8 mouse cellular contexts compared by ENCODE assay signal in the genomic region with DNA sequence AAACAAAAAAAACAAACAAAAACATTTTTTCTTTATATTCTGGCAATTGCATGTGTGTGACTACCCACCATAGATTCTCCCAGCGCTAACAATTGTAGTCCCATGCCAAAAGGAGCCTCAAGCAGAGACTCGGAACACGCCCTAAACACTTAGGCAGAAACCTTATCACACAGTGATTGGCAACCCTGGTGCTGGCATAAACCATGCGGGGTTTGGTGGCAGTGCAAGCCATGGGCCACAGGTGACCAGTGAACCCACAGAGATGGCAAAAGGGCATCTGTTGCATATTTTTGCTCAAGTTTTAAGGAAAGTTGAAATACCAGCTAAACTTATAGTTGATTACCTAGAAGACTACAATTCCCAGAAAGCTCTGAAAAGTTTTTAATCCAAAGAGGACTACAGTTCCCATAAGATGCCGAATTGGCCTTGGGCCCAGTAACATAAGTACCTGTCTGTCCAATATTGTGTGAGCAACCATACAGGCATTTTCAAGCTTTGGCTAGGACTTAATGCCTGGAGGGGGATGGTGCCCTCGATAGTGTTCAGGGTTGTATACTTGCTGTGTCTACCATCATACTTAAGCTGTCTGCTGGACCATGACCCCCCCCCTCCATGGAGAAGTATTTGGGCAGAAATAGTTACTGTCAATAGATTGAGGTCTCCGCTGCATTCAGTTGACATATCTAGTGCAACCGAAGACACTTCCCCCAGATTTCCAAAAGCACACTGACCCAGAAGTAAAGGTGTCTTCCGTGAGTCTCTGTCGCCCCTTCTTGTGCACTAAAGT. TPM values are rescaled to one million over a fixed set of nuclear protein-coding genes. Genes with fewer than 3 reads are reported as not detected.
DNase-seq lines count a peak whose midpoint lies in the region; ATAC-seq and TF ChIP-seq lines count a peak whose summit lies in the region.

No protein-coding gene starts in this region.

- ATAC-seq in embryonic facial prominence, embryonic 14.5 days (ENCODE audit: low read depth): 0 out of 2 replicates have a peak, but pooled peaks have one; percentile 7
- ATAC-seq in hindbrain, embryonic 13.5 days (ENCODE audit: low FRiP score): no peak
- no peak for ATAC-seq in limb, embryonic 13.5 days (ENCODE audit: low FRiP score, low read depth)
- ATAC-seq in midbrain, embryonic 14.5 days (ENCODE audit: low FRiP score, low TSS enrichment): no peak

- H3K36me3 ChIP-seq in MEL (ENCODE audit: control insufficient read depth in 1 of 2, insufficient read depth in 2 of 2, low read length in 2 of 2): peaks cover 2 to 17% of the 10 kb centered on the region in 2 experiments; a peak in 3 of 4 replicates
- peaks cover 24% of the 10 kb centered on the region for H3K36me3 ChIP-seq in embryonic facial prominence, embryonic 14.5 days (ENCODE audit: control insufficient read depth, insufficient read depth, low read length)
- H3K36me3 ChIP-seq in hindbrain, embryonic 13.5 days: peaks cover 22% of the 10 kb centered on the region
- H3K36me3 ChIP-seq in limb, embryonic 13.5 days: peaks cover 23% of the 10 kb centered on the region
- H3K36me3 ChIP-seq in midbrain, embryonic 14.5 days (ENCODE audit: control insufficient read depth, insufficient read depth, low read length): peaks cover 19% of the 10 kb centered on the region

- peak overlapping the region; percentile 86 for H3K9ac ChIP-seq in MEL (ENCODE audit: control insufficient read depth, low read depth, low read length, poor library complexity, severe bottlenecking)
- H3K9ac ChIP-seq in embryonic facial prominence, embryonic 14.5 days (ENCODE audit: low read depth, low read length): peak overlapping the region; percentile 84
- peak overlapping the region; percentile 98 for H3K9ac ChIP-seq in hindbrain, embryonic 13.5 days
- peak overlapping the region; percentile 98 for H3K9ac ChIP-seq in limb, embryonic 13.5 days
- peak overlapping the region; percentile 96 for H3K9ac ChIP-seq in midbrain, embryonic 14.5 days (replicated peaks; ENCODE audit: low read length)

- peak overlapping the region; percentile 74 for H3K4me2 ChIP-seq in embryonic facial prominence, embryonic 14.5 days (ENCODE audit: low read depth, low read length)
- peak overlapping the region; percentile 100 for H3K4me2 ChIP-seq in hindbrain, embryonic 13.5 days
- H3K4me2 ChIP-seq in limb, embryonic 13.5 days (replicated peaks): peak overlapping the region; percentile 96
- peak overlapping the region; percentile 97 for H3K4me2 ChIP-seq in midbrain, embryonic 14.5 days (ENCODE audit: low read length)

- no peak for TF ChIP-seq RAD21 in MEL (IDR thresholded peaks at IDR 0.05; ENCODE audit: low read depth, low read length)

- DNase-seq in 3T3-L1 (ENCODE audit: low read depth, low spot score) (peak; percentile 95), MEL (ENCODE audit: low read depth, low spot score) (peak; percentile 79)
- DNase-seq in embryonic facial prominence, embryonic 14.5 days (ENCODE audit: low spot score): peak; percentile 94
- DNase-seq in midbrain, embryonic 14.5 days: peak; percentile 47
- no peak for DNase-seq in ovary, postnatal 14 days (ENCODE audit: low spot score)
- no peak for DNase-seq in adrenal gland, postnatal 25 days

- H3K4me1 ChIP-seq in MEL (ENCODE audit: control insufficient read depth in 1 of 2, insufficient read depth in 2 of 2, low read length in 2 of 2): peaks cover 0 to 21% of the 10 kb centered on the region in 2 experiments; a peak in 3 of 4 replicates
- H3K4me1 ChIP-seq in embryonic facial prominence, embryonic 14.5 days (ENCODE audit: control insufficient read depth, insufficient read depth, low read length): peaks cover 12% of the 10 kb centered on the region; the same call in 1 of the 2 replicates
- H3K4me1 ChIP-seq in hindbrain, embryonic 13.5 days (replicated peaks): peaks cover 56% of the 10 kb centered on the region
- peaks cover 44% of the 10 kb centered on the region for H3K4me1 ChIP-seq in limb, embryonic 13.5 days
- H3K4me1 ChIP-seq in midbrain, embryonic 14.5 days (ENCODE audit: control insufficient read depth, insufficient read depth, low read length): peaks cover 39% of the 10 kb centered on the region

- H3K4me3 ChIP-seq in MEL (ENCODE audit: control insufficient read depth in 1 of 2, insufficient read depth in 1 of 2, low read depth in 2 of 2, low read length in 2 of 2): peak overlapping the region; percentile 65 to 88
- peak overlapping the region; percentile 89 for H3K4me3 ChIP-seq in embryonic facial prominence, embryonic 14.5 days (ENCODE audit: low read depth, low read length)
- peak overlapping the region; percentile 88 for H3K4me3 ChIP-seq in hindbrain, embryonic 13.5 days
- peak overlapping the region; percentile 92 for H3K4me3 ChIP-seq in limb, embryonic 13.5 days
- H3K4me3 ChIP-seq in midbrain, embryonic 14.5 days (replicated peaks; ENCODE audit: low read depth, low read length): peak overlapping the region; percentile 90

- H3K27ac ChIP-seq in MEL (ENCODE audit: control insufficient read depth, low read depth, low read length): peak overlapping the region; percentile 90
- H3K27ac ChIP-seq in embryonic facial prominence, embryonic 14.5 days (replicated peaks; ENCODE audit: low read depth, low read length): peak overlapping the region; percentile 96
- peak overlapping the region; percentile 97 for H3K27ac ChIP-seq in hindbrain, embryonic 13.5 days
- peak overlapping the region; percentile 95 for H3K27ac ChIP-seq in limb, embryonic 13.5 days
- peak overlapping the region; percentile 98 for H3K27ac ChIP-seq in midbrain, embryonic 14.5 days (replicated peaks; ENCODE audit: low read depth, low read length)

- no peak; a peak in 2 of 4 replicates for TF ChIP-seq POLR2A in MEL (IDR thresholded peaks at IDR 0.05; ENCODE audit: control insufficient read depth in 1 of 2, insufficient read depth in 1 of 2, low read depth in 1 of 2, low read length in 2 of 2, poor library complexity in 1 of 2)

- WGBS in embryonic facial prominence, embryonic 14.5 days: 16% methylated on average over 10 of the region's 10 CpGs
- 20% methylated on average over 10 of the region's 10 CpGs for WGBS in hindbrain, embryonic 13.5 days
- WGBS in limb, embryonic 13.5 days: 23% methylated on average over 10 of the region's 10 CpGs
- 16% methylated on average over 10 of the region's 10 CpGs for WGBS in midbrain, embryonic 14.5 days

- no peaks in the 10 kb centered on the region for H3K27me3 ChIP-seq in MEL (ENCODE audit: control insufficient read depth in 1 of 2, insufficient read depth in 2 of 2, low read length in 2 of 2)
- H3K27me3 ChIP-seq in embryonic facial prominence, embryonic 14.5 days (replicated peaks; ENCODE audit: control insufficient read depth, insufficient read depth, low read length): no peaks in the 10 kb centered on the region
- no peaks in the 10 kb centered on the region for H3K27me3 ChIP-seq in hindbrain, embryonic 13.5 days
- no peaks in the 10 kb centered on the region for H3K27me3 ChIP-seq in limb, embryonic 13.5 days
- no peaks in the 10 kb centered on the region for H3K27me3 ChIP-seq in midbrain, embryonic 14.5 days (ENCODE audit: control insufficient read depth, insufficient read depth, low read length)

- no peak for TF ChIP-seq CTCF in MEL (IDR thresholded peaks at IDR 0.05 in 2 of 3, conservative IDR thresholded peaks at IDR 0.05 in 1 of 3; ENCODE audit: control insufficient read depth in 1 of 3, insufficient read depth in 1 of 3, low read depth in 2 of 3, low read length in 3 of 3, poor library complexity in 1 of 3, severe bottlenecking in 1 of 3)

- peaks cover 34% of the 10 kb centered on the region for H3K79me2 ChIP-seq in MEL (ENCODE audit: control insufficient read depth, insufficient read depth, low read length, poor library complexity)

- peak; percentile 31 to 49; a peak in 1 of 4 replicates for TF ChIP-seq EP300 in MEL (IDR thresholded peaks at IDR 0.05; ENCODE audit: low read depth in 1 of 2, low read length in 2 of 2)

- H3K9me3 ChIP-seq in MEL (replicated peaks; ENCODE audit: insufficient read depth, low read length): no peaks in the 10 kb centered on the region
- no peaks in the 10 kb centered on the region for H3K9me3 ChIP-seq in embryonic facial prominence, embryonic 14.5 days (ENCODE audit: control insufficient read depth, low read length)
- H3K9me3 ChIP-seq in hindbrain, embryonic 13.5 days: no peaks in the 10 kb centered on the region
- no peaks in the 10 kb centered on the region for H3K9me3 ChIP-seq in limb, embryonic 13.5 days
- H3K9me3 ChIP-seq in midbrain, embryonic 14.5 days (ENCODE audit: control insufficient read depth, low read length): no peaks in the 10 kb centered on the region

RNA-seq across cellular contexts. Expression of gene C2, which starts 0.5 kb away (rescaled TPM):
- total RNA-seq in MEL (2012; rRNA removed): 1.6 and 2.2 TPM in 2 replicates
- 1 to 10 TPM in 1 of 2 experiments, not detected in 1; 9.4 TPM for polyA plus RNA-seq in MEL (2012; ENCODE audit: insufficient read depth in 1 of 2, insufficient read length in 2 of 2, low read depth in 1 of 2, low replicate concordance in 2 of 2, missing spikeins in 1 of 2)
- polyA plus RNA-seq in embryonic facial prominence, embryonic 14.5 days (2014; fragmentation: Nextera tagmentation; extraction: Ambion mirVana): 4.0 and 5.6 TPM in 2 replicates
- polyA plus RNA-seq in hindbrain, embryonic 13.5 days (2015; fragmentation: Nextera tagmentation; extraction: Ambion mirVana): 1.4 and 2.3 TPM in 2 replicates
- polyA plus RNA-seq in limb, embryonic 13.5 days (2015; fragmentation: Nextera tagmentation; extraction: Ambion mirVana): 1.6 and 2.4 TPM in 2 replicates
- polyA plus RNA-seq in midbrain, embryonic 14.5 days (2014; fragmentation: Nextera tagmentation; extraction: Ambion mirVana): 2.1 and 3.6 TPM in 2 replicates
- 71.7 and 86.4 TPM in 2 replicates for total RNA-seq in adrenal gland, postnatal 25 days (2021)

RNA-seq across cellular contexts. Expression of gene Ehmt2, which starts 0.7 kb away (rescaled TPM):
- total RNA-seq in MEL (2012; rRNA removed): 66.6 and 67.4 TPM in 2 replicates
- 100 to 1,000 TPM in 1 of 2 experiments, not detected in 1; 113 TPM for polyA plus RNA-seq in MEL (2012; ENCODE audit: insufficient read depth in 1 of 2, insufficient read length in 2 of 2, low read depth in 1 of 2, low replicate concordance in 2 of 2, missing spikeins in 1 of 2)
- polyA plus RNA-seq in embryonic facial prominence, embryonic 14.5 days (2014; fragmentation: Nextera tagmentation; extraction: Ambion mirVana): 61.0 and 65.7 TPM in 2 replicates
- 90.1 and 98.0 TPM in 2 replicates for polyA plus RNA-seq in hindbrain, embryonic 13.5 days (2015; fragmentation: Nextera tagmentation; extraction: Ambion mirVana)
- 97.0 and 103 TPM in 2 replicates for polyA plus RNA-seq in limb, embryonic 13.5 days (2015; fragmentation: Nextera tagmentation; extraction: Ambion mirVana)
- polyA plus RNA-seq in midbrain, embryonic 14.5 days (2014; fragmentation: Nextera tagmentation; extraction: Ambion mirVana): 91.6 and 97.0 TPM in 2 replicates
- total RNA-seq in adrenal gland, postnatal 25 days (2021): 158 and 186 TPM in 2 replicates

RNA-seq across cellular contexts. Expression of gene Gm20547, which starts 15.7 kb away (rescaled TPM):
- total RNA-seq in MEL (2012; rRNA removed): not detected in 2 replicates
- polyA plus RNA-seq in MEL (2012; ENCODE audit: insufficient read depth in 1 of 2, insufficient read length in 2 of 2, low read depth in 1 of 2, low replicate concordance in 2 of 2, missing spikeins in 1 of 2): under 1 TPM in 1 of 2 experiments, not detected in 1; 0.03 TPM
- polyA plus RNA-seq in embryonic facial prominence, embryonic 14.5 days (2014; fragmentation: Nextera tagmentation; extraction: Ambion mirVana): not detected in 2 replicates
- 0.10 TPM in 1 of 2 replicates, not detected in the other for polyA plus RNA-seq in hindbrain, embryonic 13.5 days (2015; fragmentation: Nextera tagmentation; extraction: Ambion mirVana)
- not detected in 2 replicates for polyA plus RNA-seq in limb, embryonic 13.5 days (2015; fragmentation: Nextera tagmentation; extraction: Ambion mirVana)
- not detected in 2 replicates for polyA plus RNA-seq in midbrain, embryonic 14.5 days (2014; fragmentation: Nextera tagmentation; extraction: Ambion mirVana)
- not detected in 2 replicates for total RNA-seq in adrenal gland, postnatal 25 days (2021)

RNA-seq across cellular contexts. Expression of gene Slc44a4, which starts 16.7 kb away (rescaled TPM):
- 0.12 TPM in 1 of 2 replicates, not detected in the other for total RNA-seq in MEL (2012; rRNA removed)
- under 1 TPM in 1 of 2 experiments, not detected in 1; 0.06 TPM for polyA plus RNA-seq in MEL (2012; ENCODE audit: insufficient read depth in 1 of 2, insufficient read length in 2 of 2, low read depth in 1 of 2, low replicate concordance in 2 of 2, missing spikeins in 1 of 2)
- polyA plus RNA-seq in embryonic facial prominence, embryonic 14.5 days (2014; fragmentation: Nextera tagmentation; extraction: Ambion mirVana): 0.14 and 0.53 TPM in 2 replicates
- 0.17 TPM in 1 of 2 replicates, not detected in the other for polyA plus RNA-seq in hindbrain, embryonic 13.5 days (2015; fragmentation: Nextera tagmentation; extraction: Ambion mirVana)
- polyA plus RNA-seq in limb, embryonic 13.5 days (2015; fragmentation: Nextera tagmentation; extraction: Ambion mirVana): 0.14 TPM in 1 of 2 replicates, not detected in the other
- polyA plus RNA-seq in midbrain, embryonic 14.5 days (2014; fragmentation: Nextera tagmentation; extraction: Ambion mirVana): not detected in 2 replicates
- total RNA-seq in adrenal gland, postnatal 25 days (2021): 1.7 and 2.4 TPM in 2 replicates

RNA-seq across cellular contexts. Expression of gene Zbtb12, which starts 18.3 kb away (rescaled TPM):
- 6.6 and 7.6 TPM in 2 replicates for total RNA-seq in MEL (2012; rRNA removed)
- 10 to 100 TPM in 1 of 2 experiments, not detected in 1; 24.3 TPM for polyA plus RNA-seq in MEL (2012; ENCODE audit: insufficient read depth in 1 of 2, insufficient read length in 2 of 2, low read depth in 1 of 2, low replicate concordance in 2 of 2, missing spikeins in 1 of 2)
- polyA plus RNA-seq in embryonic facial prominence, embryonic 14.5 days (2014; fragmentation: Nextera tagmentation; extraction: Ambion mirVana): 0.83 and 1.0 TPM in 2 replicates
- polyA plus RNA-seq in hindbrain, embryonic 13.5 days (2015; fragmentation: Nextera tagmentation; extraction: Ambion mirVana): 13.5 and 13.9 TPM in 2 replicates
- polyA plus RNA-seq in limb, embryonic 13.5 days (2015; fragmentation: Nextera tagmentation; extraction: Ambion mirVana): 5.4 TPM in 2 replicates
- 3.0 and 6.8 TPM in 2 replicates for polyA plus RNA-seq in midbrain, embryonic 14.5 days (2014; fragmentation: Nextera tagmentation; extraction: Ambion mirVana)
- 15.0 and 22.5 TPM in 2 replicates for total RNA-seq in adrenal gland, postnatal 25 days (2021)

Comparison
In these comparisons a context has a peak if more than half of its experiments do, and no peak if none do; other contexts are left out.
1. DNase-seq: peak in 3T3-L1 (single experiment), MEL (single experiment), embryonic facial prominence, embryonic 14.5 days (single experiment) and midbrain, embryonic 14.5 days (single experiment); none in ovary, postnatal 14 days (single experiment) and adrenal gland, postnatal 25 days (single experiment).
2. Peak in every context shown above with its lines, with median percentiles within 50 percentile points of each other: H3K27ac ChIP-seq, H3K4me3 ChIP-seq, H3K9ac ChIP-seq and H3K4me2 ChIP-seq.